Mouse (Mus musculus) liver, adult 2 months (tissue): Measurements from ENCODE around the gene Kif26b. TPM values are rescaled to one million over a fixed set of nuclear protein-coding genes. Genes with fewer than 3 reads are reported as not detected.

Experiments
- DNase-seq: peaks from one replicate; pipeline ENCODE4 v3.0.0-alpha.2; 2011; ENCODE audit warnings: low read depth, low spot score; ENCODE audit errors: extremely low read depth
- H3K27ac ChIP-seq: fragments of 200-500 bp; replicated peaks from 2 replicates; pipeline ENCODE4 v1.5.1; 2012; ENCODE audit warnings: low read depth, mild to moderate bottlenecking, control low read depth, inconsistent platforms, low read length; ENCODE audit not compliant: insufficient read depth
- H3K27me3 ChIP-seq: fragments of 200-500 bp; 2 replicates; pipeline ENCODE4 v1.6.1; 2012; ENCODE audit warnings: mild to moderate bottlenecking, moderate library complexity, low read length, inconsistent platforms; ENCODE audit not compliant: control insufficient read depth, insufficient read depth
- H3K36me3 ChIP-seq: fragments of 200-500 bp; 2 replicates; pipeline ENCODE4 v1.6.1; 2012; ENCODE audit warnings: low read length, inconsistent platforms; ENCODE audit not compliant: control insufficient read depth, insufficient read depth
- H3K4me1 ChIP-seq: fragments of 200-500 bp; 2 replicates; pipeline ENCODE4 v1.6.1; 2011; ENCODE audit warnings: low read length; ENCODE audit not compliant: control insufficient read depth, insufficient read depth
- H3K4me3 ChIP-seq: fragments of 200-500 bp; 2 replicates; pipeline ENCODE4 v1.5.1; 2011; ENCODE audit warnings: low read depth, mild to moderate bottlenecking, control low read depth, low read length, moderate library complexity; ENCODE audit not compliant: insufficient read depth
- H3K79me2 ChIP-seq: fragments of 200-500 bp; 2 replicates; pipeline ENCODE4 v1.6.1; 2012; ENCODE audit warnings: inconsistent platforms, mild to moderate bottlenecking, low read length, moderate library complexity; ENCODE audit not compliant: control insufficient read depth, insufficient read depth
- H3K9ac ChIP-seq: fragments of 200-500 bp; 2 replicates; pipeline ENCODE4 v1.6.1; 2012; ENCODE audit warnings: low read depth, mild to moderate bottlenecking, control low read depth, inconsistent platforms, low read length
- CTCF ChIP-seq: fragments of 200-500 bp; IDR thresholded peaks from 2 replicates; pipeline ENCODE4 v1.5.1; 2011; ENCODE audit warnings: low read depth, low read length, control low read depth
- POLR2A ChIP-seq: fragments of 200-500 bp; IDR thresholded peaks from 2 replicates; pipeline ENCODE4 v1.6.1; 2011; ENCODE audit warnings: low read length, control low read depth; ENCODE audit not compliant: insufficient read depth; ENCODE audit errors: extremely low read depth
- WGBS: fragments of 180-500 bp; shearing (Covaris S2); methylation state at CpG from one replicate; pipeline ENCODE4 v1.1.7; 2018; 5-methylcytosine and 5-hydroxymethylcytosine counted together
- polyA plus RNA-seq: library from polyadenylated mRNA; depleted of rRNA; stranded (reverse); fragments of >200 nt; gene quantifications from 2 replicates; pipeline ENCODE4 v1.2.3, GENCODE M21; 2012
- total RNA-seq: library from RNA; depleted of rRNA; stranded (reverse); fragments of >200 nt; gene quantifications from 2 replicates; pipeline ENCODE4 v1.2.3, GENCODE M21; 2014

The Kif26b gene
- total and polyA plus RNA-seq, 2 experiments: 0.10 to 0.28 TPM

GRCm38 (mm10) chr1:178829456-178829855 lies 300.5 kb downstream of the Kif26b start:
- WGBS: 82% methylated on average over 4 of the region's 4 CpGs
- TF ChIP-seq POLR2A: no peak
- no peak for TF ChIP-seq CTCF

GRCm38 (mm10) chr1:178832571-178832970 lies 303.6 kb downstream of the Kif26b start:
- 72% methylated on average over 6 of the region's 6 CpGs for WGBS
- Histone ChIP-seq H3K36me3 (no peaks in the 10 kb centered on the region), H3K79me2 (no peaks in the 10 kb centered on the region), H3K4me1 (no peaks in the 10 kb centered on the region), H3K27me3 (no peaks in the 10 kb centered on the region), H3K27ac (no peak overlapping the region), H3K4me3 (no peak overlapping the region), H3K9ac (no peak overlapping the region)
- TF ChIP-seq POLR2A (no peak), CTCF (no peak)
- DNase-seq: no peak

More at GRCm38 (mm10) chr1:178829456-178829855, 300.5 kb downstream of the Kif26b start:
- Histone ChIP-seq H3K27me3 (no peaks in the 10 kb centered on the region), H3K9ac (no peak overlapping the region), H3K4me1 (no peaks in the 10 kb centered on the region), H3K79me2 (no peaks in the 10 kb centered on the region), H3K4me3 (no peak overlapping the region), H3K27ac (no peak overlapping the region), H3K36me3 (no peaks in the 10 kb centered on the region)
- no peak for DNase-seq

GRCm38 (mm10) chr1:178835805-178836204 lies 306.9 kb downstream of the Kif26b start:
- H3K9ac ChIP-seq: no peak overlapping the region
- DNase-seq: no peak
- WGBS: 83% methylated on average over 9 of the region's 9 CpGs

GRCm38 (mm10) chr1:178836998-178837397 lies 308.1 kb downstream of the Kif26b start:
- Histone ChIP-seq H3K27ac (no peak overlapping the region), H3K79me2 (no peaks in the 10 kb centered on the region), H3K27me3 (no peaks in the 10 kb centered on the region), H3K36me3 (no peaks in the 10 kb centered on the region), H3K4me3 (no peak overlapping the region), H3K4me1 (no peaks in the 10 kb centered on the region), H3K9ac (no peak overlapping the region)
- no peak for DNase-seq
- no peak for TF ChIP-seq CTCF
- no peak for TF ChIP-seq POLR2A
- WGBS: 81% methylated on average over 1 of the region's 1 CpGs

More at GRCm38 (mm10) chr1:178835805-178836204, 306.9 kb downstream of the Kif26b start:
- Histone ChIP-seq H3K27me3 (no peaks in the 10 kb centered on the region), H3K4me3 (no peak overlapping the region), H3K27ac (no peak overlapping the region), H3K36me3 (no peaks in the 10 kb centered on the region), H3K4me1 (no peaks in the 10 kb centered on the region), H3K79me2 (no peaks in the 10 kb centered on the region)
- TF ChIP-seq POLR2A (no peak), CTCF (no peak)

GRCm38 (mm10) chr1:178838696-178839320 lies 309.9 kb downstream of the Kif26b start:
- TF ChIP-seq POLR2A (no peak), CTCF (no peak)
- no peak for DNase-seq
- 65% methylated on average over 10 of the region's 10 CpGs for WGBS
- Histone ChIP-seq H3K27ac (no peak overlapping the region), H3K4me1 (no peaks in the 10 kb centered on the region), H3K36me3 (no peaks in the 10 kb centered on the region), H3K27me3 (no peaks in the 10 kb centered on the region), H3K9ac (no peak overlapping the region), H3K79me2 (no peaks in the 10 kb centered on the region), H3K4me3 (no peak overlapping the region)

GRCm38 (mm10) chr1:178840311-178840710 lies 311.4 kb downstream of the Kif26b start:
- Histone ChIP-seq H3K4me3 (no peak overlapping the region), H3K27me3 (no peaks in the 10 kb centered on the region), H3K9ac (no peak overlapping the region), H3K36me3 (no peaks in the 10 kb centered on the region), H3K79me2 (no peaks in the 10 kb centered on the region), H3K4me1 (no peaks in the 10 kb centered on the region), H3K27ac (no peak overlapping the region)
- DNase-seq: no peak
- TF ChIP-seq POLR2A (no peak), CTCF (no peak)
- WGBS: 65% methylated on average over 7 of the region's 7 CpGs
